In the genomic region with DNA sequence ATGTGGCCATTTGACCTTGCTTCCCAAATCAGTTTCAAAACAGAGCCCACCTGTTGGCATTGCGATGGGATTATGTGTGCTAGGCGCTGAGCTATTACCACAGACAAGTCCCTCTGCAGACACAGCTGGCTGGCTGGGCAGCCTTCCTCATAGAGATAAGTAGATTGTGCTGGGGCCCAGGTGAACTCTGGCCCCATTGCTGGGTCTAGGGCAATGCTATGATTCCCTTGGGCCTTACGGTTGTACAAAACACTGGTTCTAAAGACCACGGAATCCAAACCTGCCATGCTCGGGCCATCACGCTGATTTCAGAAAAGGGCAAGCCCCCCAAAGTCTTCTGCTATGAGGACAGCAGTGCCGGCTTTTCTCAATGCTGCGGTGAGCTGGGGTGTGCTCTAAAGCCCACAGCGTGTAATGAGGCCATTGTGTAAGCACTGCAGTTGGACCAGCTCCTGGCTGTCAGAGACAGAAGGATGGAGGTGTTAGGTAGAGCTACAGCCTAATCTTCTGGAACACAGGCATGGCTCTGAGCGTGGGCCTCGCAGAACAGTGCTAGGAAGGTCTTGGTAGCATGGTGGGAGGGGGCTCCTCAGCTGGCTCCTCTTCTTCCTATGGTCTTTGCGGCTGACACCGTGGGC, we compare ENCODE assay signal across 36 mouse cellular contexts. TPM values are rescaled to one million over a fixed set of nuclear protein-coding genes. Genes with fewer than 3 reads are reported as not detected.
"Had no signal": no experiment of that assay in that cellular context is flagged by ENCODE, and none has a peak within 500 bp of the region (broad histone marks: within the 10 kb centered on the region; RNA-seq: fewer than 3 reads in every experiment).

No protein-coding gene starts in this region.

- ATAC-seq: forebrain, embryonic 15.5 days; forebrain, postnatal 0 days; hindbrain, embryonic 16.5 days; inflammation-experienced regulatory T-cells, adult 6 months had no signal

- H3K36me3 ChIP-seq: forebrain, embryonic 15.5 days; heart, embryonic 13.5 days; heart, embryonic 15.5 days; hindbrain, embryonic 10.5 days; hindbrain, embryonic 12.5 days; kidney, embryonic 15.5 days; limb, embryonic 13.5 days; limb, embryonic 15.5 days had no signal

- H3K4me3 ChIP-seq: forebrain, embryonic 15.5 days; heart, adult 2 months; heart, embryonic 13.5 days; heart, embryonic 15.5 days; hindbrain, embryonic 10.5 days; hindbrain, embryonic 12.5 days; kidney, embryonic 15.5 days; layer of hippocampus, adult 2 months; limb, embryonic 13.5 days; limb, embryonic 15.5 days had no signal

- H3K4me2 ChIP-seq: forebrain, embryonic 15.5 days; heart, embryonic 11.5 days; heart, embryonic 13.5 days; heart, embryonic 15.5 days; hindbrain, embryonic 12.5 days; hindbrain, embryonic 14.5 days; kidney, embryonic 15.5 days; limb, embryonic 13.5 days; limb, embryonic 15.5 days had no signal

- H3K27ac ChIP-seq: forebrain, embryonic 15.5 days; heart, adult 2 months; heart, embryonic 13.5 days; heart, embryonic 15.5 days; hindbrain, embryonic 10.5 days; hindbrain, embryonic 12.5 days; hindbrain, embryonic 14.5 days; kidney, embryonic 15.5 days; kidney, postnatal 0 days; layer of hippocampus, adult 2 months; limb, embryonic 13.5 days; limb, embryonic 15.5 days had no signal

- H3K9me3 ChIP-seq: forebrain, embryonic 15.5 days; heart, embryonic 13.5 days; heart, embryonic 15.5 days; hindbrain, embryonic 10.5 days; kidney, embryonic 15.5 days; limb, embryonic 15.5 days had no signal

- H3K4me1 ChIP-seq: forebrain, embryonic 15.5 days; heart, embryonic 15.5 days; limb, embryonic 13.5 days; limb, embryonic 15.5 days had no signal

- H3K9ac ChIP-seq: forebrain, embryonic 15.5 days; forebrain, postnatal 0 days; heart, embryonic 13.5 days; heart, embryonic 15.5 days; hindbrain, embryonic 12.5 days; hindbrain, embryonic 14.5 days; kidney, embryonic 15.5 days; limb, embryonic 13.5 days; limb, embryonic 15.5 days had no signal

- DNase-seq: forebrain, postnatal 0 days; gastrocnemius, postnatal 14 days; gastrocnemius, postnatal 36 days; heart, adult 11 months; heart, adult 2 months; heart, postnatal 14 days; heart, postnatal 4 days; kidney, adult 11 months; kidney, adult 2 months; kidney, adult 9 months; kidney, postnatal 14 days; kidney, postnatal 36 days; left cerebral cortex, postnatal 4 days had no signal

- H3K27me3 ChIP-seq: forebrain, embryonic 15.5 days; heart, embryonic 13.5 days; heart, embryonic 15.5 days; hindbrain, embryonic 12.5 days had no signal

RNA-seq across cellular contexts. Expression of a gene that starts 51.2 kb away (rescaled TPM):
- total RNA-seq: forebrain, postnatal 0 days; heart, adult 2 months; heart, postnatal 14 days; heart, postnatal 4 days; layer of hippocampus, adult 2 months; layer of hippocampus, postnatal 10 days; layer of hippocampus, postnatal 25 days; left cerebral cortex, adult 18-20 months; left cerebral cortex, adult 8-10 months; left cerebral cortex, postnatal 10 days; left cerebral cortex, postnatal 25 days; left cerebral cortex, postnatal 4 days; liver, adult 2 months had no signal
- polyA plus RNA-seq: forebrain, embryonic 15.5 days; forebrain, postnatal 0 days; gonadal fat pad, adult 2 months; heart, postnatal 0 days; hindbrain, embryonic 14.5 days; hindbrain, embryonic 16.5 days; inflammation-experienced regulatory T-cells, adult 6 months; liver, adult 2 months had no signal
